Mouse (Mus musculus): ENCODE results near the gene Hist1h3d.

Hist1h3d gene

DNA sequence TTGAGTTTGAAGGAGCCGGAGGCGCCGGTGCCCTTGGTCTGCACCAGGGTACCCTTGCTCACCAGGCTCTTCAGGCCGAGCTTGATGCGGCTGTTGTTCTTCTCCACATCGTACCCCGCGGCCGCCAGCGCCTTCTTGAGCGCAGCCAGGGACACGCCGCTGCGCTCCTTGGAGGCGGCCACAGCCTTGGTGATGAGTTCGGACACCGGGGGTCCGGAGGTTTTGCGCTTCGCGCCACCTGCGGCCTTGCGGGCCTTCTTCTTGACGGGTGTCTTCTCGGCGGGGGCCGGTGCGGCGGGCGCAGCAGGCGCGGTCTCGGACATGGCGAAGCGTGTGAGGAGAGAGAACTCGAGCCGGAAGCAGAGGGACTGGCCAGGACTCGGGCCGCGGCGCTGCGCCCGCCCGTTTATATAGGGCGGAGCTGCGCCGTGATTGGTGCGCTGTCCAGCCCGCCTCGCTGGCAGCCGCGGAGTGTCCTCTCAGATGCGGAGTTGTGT, 46.7 kb downstream of the Hist1h3d start, which contains the start of gene Hist1h1e:
TSS of gene Hist1h1e (minus strand) at position 384 of the 497 bp plus-strand sequence.
- DNase-seq (ENCODE audit: low spot score) = peak; percentile 59

DNA sequence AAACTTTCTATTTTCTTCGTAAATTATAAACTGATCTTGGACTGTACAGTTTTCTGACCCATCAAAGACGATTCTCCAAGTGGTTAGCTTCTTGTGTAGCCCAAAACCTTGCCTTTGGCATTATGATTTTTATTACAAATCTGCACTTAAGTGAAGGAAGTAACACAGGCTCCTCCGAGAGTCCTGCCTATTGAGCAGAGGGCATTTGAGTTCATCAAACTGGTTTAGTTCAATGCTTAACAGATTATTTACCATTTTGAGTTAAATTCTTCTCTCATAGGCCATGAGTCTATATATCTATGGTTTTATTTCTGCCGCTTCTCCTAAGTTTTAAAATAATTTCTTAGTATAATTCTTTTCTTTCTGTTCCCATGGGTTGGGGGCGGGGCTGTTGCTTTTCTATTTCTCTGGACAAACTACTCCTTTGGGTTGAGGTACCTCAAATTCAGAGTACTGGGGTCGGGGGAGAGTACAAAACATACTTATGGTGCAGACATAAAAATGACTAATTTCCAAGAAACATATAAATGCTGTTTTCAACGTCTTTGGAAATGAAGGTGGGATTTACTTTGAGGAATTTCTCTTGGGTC, 47.4 kb downstream of the Hist1h3d start:
- no peak for DNase-seq (ENCODE audit: low spot score)

Measured in urinary bladder, postnatal 10 days (tissue).